Mouse (Mus musculus): ENCODE results near the gene C1rb.
"Not testable (repeated sequence)": the region's sequence is repeated elsewhere in the genome, so short reads cannot be mapped to it uniquely, and the experiment has no call there.

C1rb gene

GRCm38 (mm10) chr6:124602031-124602430 lies 31.9 kb downstream of the C1rb start:
- DNase-seq, result no peak

- no peak for DNase-seq
Observed at GRCm38 (mm10) chr6:124625612-124626011, 55.5 kb downstream of the C1rb start.

- not testable (repeated sequence) for DNase-seq
Observed at GRCm38 (mm10) chr6:124626184-124626583, 56.1 kb downstream of the C1rb start.

GRCm38 (mm10) chr6:124630763-124631162 lies 60.7 kb downstream of the C1rb start:
- DNase-seq, result no peak

All from spleen, adult 18-20 months (tissue).